Mouse (Mus musculus): ENCODE data around the gene Stab2. TPM values are rescaled to one million over a fixed set of nuclear protein-coding genes. Genes with fewer than 3 reads are reported as not detected.
A peak's percentile ranks its signal among the peaks of the same experiment; 100 is the strongest.

The Stab2 gene
- polyA plus RNA-seq, 1 experiment from 2014 or later, result 0.17 TPM

DNA sequence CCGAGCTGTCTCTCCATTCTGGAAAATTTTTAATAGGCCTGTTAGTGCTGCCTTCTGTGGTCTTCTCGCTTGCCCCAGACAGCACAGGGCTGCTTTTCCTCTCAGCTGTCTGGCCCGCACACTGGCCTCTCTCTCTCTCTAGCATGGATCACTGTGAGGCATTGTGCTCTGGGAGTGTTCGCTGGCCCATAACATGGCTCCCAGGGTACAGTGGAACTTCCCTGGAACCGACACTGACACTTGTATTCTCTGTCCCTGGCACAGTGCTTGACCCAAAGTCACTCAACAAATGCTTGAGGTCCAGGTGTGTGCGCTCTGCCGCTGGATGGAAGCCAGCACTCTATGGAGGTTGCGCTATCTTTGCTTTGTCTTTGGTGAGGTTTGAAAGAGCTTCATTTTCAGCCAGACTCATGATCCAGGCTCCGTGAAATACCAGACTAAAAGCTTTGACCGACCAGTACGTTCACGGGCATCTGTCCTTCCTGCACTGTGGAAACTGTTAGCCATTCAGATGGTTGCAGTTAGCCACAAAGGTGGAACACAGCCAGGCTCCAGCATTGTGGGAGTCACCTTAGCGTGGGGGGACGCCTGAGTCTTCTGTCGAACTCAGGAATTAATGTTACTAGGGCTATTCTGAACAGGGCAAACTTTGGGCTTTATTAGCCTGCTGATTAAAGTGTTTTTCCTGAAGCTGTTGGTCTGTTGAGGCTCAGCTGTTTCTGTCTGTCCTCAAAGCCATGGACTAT is 199.6 kb downstream of the Stab2 start:
- H3K9ac ChIP-seq (ENCODE audit: low read length), result no peak overlapping the region
- H3K27ac ChIP-seq (replicated peaks), result no peak overlapping the region
- no peak for TF ChIP-seq CTCF (IDR thresholded peaks at IDR 0.05; ENCODE audit: low read depth)
- no peak for TF ChIP-seq EP300 (optimal IDR thresholded peaks at IDR 0.05)
- DNase-seq (ENCODE audit: low spot score) (no peak), ATAC-seq (ENCODE audit: low FRiP score, low TSS enrichment) (0 out of 2 replicates have a peak, but pooled peaks have one; percentile 24)
- H3K4me2 ChIP-seq (replicated peaks; ENCODE audit: low read depth), result no peak overlapping the region
- H3K27me3 ChIP-seq (ENCODE audit: control insufficient read depth, insufficient read depth, low read length), result no peaks in the 10 kb centered on the region
- WGBS, result 81% methylated on average over 15 of the region's 15 CpGs
- H3K4me3 ChIP-seq (ENCODE audit: low read depth, low read length), result no peak overlapping the region
- no peaks in the 10 kb centered on the region for H3K4me1 ChIP-seq (replicated peaks; ENCODE audit: control insufficient read depth, insufficient read depth)
- no peaks in the 10 kb centered on the region for H3K9me3 ChIP-seq (ENCODE audit: control insufficient read depth, low read length)
- 0 out of 2 replicates have a peak, but pooled peaks cover 3% of the 10 kb centered on the region for H3K36me3 ChIP-seq (ENCODE audit: control insufficient read depth, insufficient read depth, low read length)

DNA sequence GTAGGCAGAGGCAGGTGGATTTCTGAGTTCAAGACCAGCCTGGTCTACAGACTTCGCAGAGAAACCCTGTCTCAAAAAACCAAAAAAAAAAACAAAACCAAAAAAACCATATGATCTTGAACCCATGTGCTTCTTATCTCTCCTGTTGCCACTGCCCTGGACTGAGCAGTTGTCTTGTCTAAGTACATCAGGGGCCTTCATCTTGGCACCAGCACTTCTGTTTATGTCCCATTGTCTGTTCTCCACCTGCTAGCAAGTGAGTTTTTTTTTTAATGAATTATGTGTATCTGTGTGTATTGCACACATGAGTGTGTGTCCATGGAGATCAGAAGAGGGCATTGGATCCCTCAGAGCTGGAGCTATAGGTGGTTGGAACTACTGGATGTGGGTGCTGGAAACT is 200.5 kb downstream of the Stab2 start:
- 0 out of 2 replicates have a peak, but pooled peaks cover 3% of the 10 kb centered on the region for H3K36me3 ChIP-seq (ENCODE audit: control insufficient read depth, insufficient read depth, low read length)
- H3K4me3 ChIP-seq (ENCODE audit: low read depth, low read length), result no peak overlapping the region
- ATAC-seq (ENCODE audit: low FRiP score, low TSS enrichment), result no peak
- TF ChIP-seq EP300 (optimal IDR thresholded peaks at IDR 0.05) (no peak), CTCF (IDR thresholded peaks at IDR 0.05; ENCODE audit: low read depth) (no peak)
- no peaks in the 10 kb centered on the region for H3K27me3 ChIP-seq (ENCODE audit: control insufficient read depth, insufficient read depth, low read length)
- no peak for DNase-seq (ENCODE audit: low spot score)
- no peak overlapping the region for H3K9ac ChIP-seq (ENCODE audit: low read length)
- H3K9me3 ChIP-seq (ENCODE audit: control insufficient read depth, low read length), result no peaks in the 10 kb centered on the region
- H3K4me1 ChIP-seq (replicated peaks; ENCODE audit: control insufficient read depth, insufficient read depth), result no peaks in the 10 kb centered on the region
- WGBS, result 95% methylated on average over 1 of the region's 1 CpGs
- no peak overlapping the region for H3K27ac ChIP-seq (replicated peaks)
- H3K4me2 ChIP-seq (replicated peaks; ENCODE audit: low read depth), result no peak overlapping the region

DNA sequence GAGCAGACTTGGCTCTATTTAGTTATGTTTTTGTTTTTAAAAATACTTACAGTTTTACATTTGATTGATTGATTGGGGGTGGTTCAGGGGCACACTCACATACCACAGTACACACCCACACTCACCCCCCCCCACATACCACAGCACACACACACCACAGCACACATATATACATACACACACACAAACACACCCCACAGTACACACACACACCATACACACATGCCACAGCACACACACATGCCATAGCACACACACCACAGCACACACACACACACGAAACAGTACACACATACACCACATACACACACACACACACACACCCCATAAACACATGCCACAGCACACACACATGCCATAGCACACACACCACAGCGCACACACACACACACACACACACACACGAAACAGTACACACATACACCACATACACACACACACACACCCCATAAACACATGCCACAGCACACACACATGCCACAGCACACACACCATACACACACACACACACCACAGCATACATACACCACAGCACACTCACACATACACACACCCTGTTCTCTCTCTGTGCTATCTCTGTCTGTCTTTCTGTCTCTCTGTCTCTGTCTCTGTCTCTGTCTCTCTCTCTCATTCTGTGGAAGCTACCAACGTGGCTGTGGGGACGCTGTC is 211.6 kb downstream of the Stab2 start:
- H3K27ac ChIP-seq (replicated peaks), result no peak overlapping the region
- no peak overlapping the region for H3K4me3 ChIP-seq (ENCODE audit: low read depth, low read length)
- no peak overlapping the region for H3K4me2 ChIP-seq (replicated peaks; ENCODE audit: low read depth)
- DNase-seq (ENCODE audit: low spot score), result no peak
- 0 out of 2 replicates have a peak, but pooled peaks cover 4% of the 10 kb centered on the region for H3K4me1 ChIP-seq (replicated peaks; ENCODE audit: control insufficient read depth, insufficient read depth)
- 91% methylated on average over 5 of the region's 5 CpGs for WGBS
- no peaks in the 10 kb centered on the region for H3K36me3 ChIP-seq (ENCODE audit: control insufficient read depth, insufficient read depth, low read length)
- H3K9me3 ChIP-seq (ENCODE audit: control insufficient read depth, low read length), result no peaks in the 10 kb centered on the region
- no peak for ATAC-seq (ENCODE audit: low FRiP score, low TSS enrichment)
- H3K27me3 ChIP-seq (ENCODE audit: control insufficient read depth, insufficient read depth, low read length), result no peaks in the 10 kb centered on the region
- no peak overlapping the region for H3K9ac ChIP-seq (ENCODE audit: low read length)
- TF ChIP-seq CTCF (IDR thresholded peaks at IDR 0.05; ENCODE audit: low read depth), result no peak

DNA sequence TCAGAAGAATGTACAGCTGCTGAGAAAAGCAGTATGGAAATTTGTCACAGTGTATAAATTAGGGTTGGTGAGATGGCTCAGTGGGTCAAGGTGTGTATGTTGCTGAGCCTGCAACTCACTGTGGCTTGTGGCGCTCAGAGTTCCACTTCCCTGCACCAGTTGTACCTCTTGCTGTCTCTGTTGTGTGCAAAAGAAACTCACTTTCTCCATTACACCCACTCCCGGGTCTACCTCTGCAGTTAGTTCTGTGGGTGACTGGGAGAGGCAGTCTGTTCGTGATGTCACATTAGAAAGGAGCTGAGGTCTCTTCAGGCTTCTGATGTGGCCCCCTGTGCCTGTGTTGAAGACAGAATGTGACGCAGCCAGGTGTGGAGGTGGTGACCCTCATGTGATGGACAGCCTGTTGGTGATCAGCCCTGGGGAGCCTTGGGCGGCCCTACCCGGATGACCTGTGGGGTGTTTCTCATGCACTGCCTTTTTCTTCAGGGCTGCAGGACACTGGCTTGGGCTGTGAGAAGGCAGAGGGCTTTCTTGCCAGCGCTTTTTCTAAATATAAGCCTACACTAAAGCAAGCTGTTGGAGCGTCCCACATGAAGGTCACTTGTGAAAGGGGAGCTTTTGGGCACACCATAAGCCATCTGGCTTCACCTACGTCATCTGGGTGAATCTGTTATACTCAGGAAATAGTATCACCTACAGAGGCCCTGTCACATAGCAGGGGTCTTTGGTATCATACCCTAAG is 212.9 kb downstream of the Stab2 start:
- no peak for DNase-seq (ENCODE audit: low spot score)

DNA sequence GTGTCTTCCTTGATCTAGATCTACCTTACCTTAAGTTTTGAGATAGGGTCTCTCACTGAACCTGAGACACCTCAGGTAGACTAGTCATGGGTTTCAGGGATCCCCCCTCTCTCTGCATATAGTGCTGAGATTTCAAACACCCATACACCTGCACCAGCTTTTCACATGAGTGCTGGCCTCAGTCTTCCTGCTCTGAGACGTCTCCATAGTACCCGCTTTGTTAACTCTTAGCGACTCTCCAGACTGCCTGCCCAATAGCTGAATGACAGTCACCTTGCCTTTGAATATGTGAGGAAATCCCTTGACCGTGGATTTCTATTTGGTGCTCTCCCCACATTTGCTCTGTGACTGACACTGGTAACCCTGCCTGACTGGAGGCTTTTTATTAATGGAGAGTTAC is 213.6 kb downstream of the Stab2 start:
- no peak for ATAC-seq (ENCODE audit: low FRiP score, low TSS enrichment)

More for the DNA sequence above, 212.9 kb downstream of the Stab2 start:
- Histone ChIP-seq H3K27me3 (ENCODE audit: control insufficient read depth, insufficient read depth, low read length) (no peaks in the 10 kb centered on the region), H3K36me3 (ENCODE audit: control insufficient read depth, insufficient read depth, low read length) (no peaks in the 10 kb centered on the region), H3K27ac (replicated peaks) (0 out of 2 replicates have a peak overlapping the region, but pooled peaks have one; percentile 24), H3K4me1 (replicated peaks; ENCODE audit: control insufficient read depth, insufficient read depth) (0 out of 2 replicates have a peak, but pooled peaks cover 4% of the 10 kb centered on the region), H3K4me3 (ENCODE audit: low read depth, low read length) (no peak overlapping the region), H3K9ac (ENCODE audit: low read length) (no peak overlapping the region), H3K4me2 (replicated peaks; ENCODE audit: low read depth) (no peak overlapping the region), H3K9me3 (ENCODE audit: control insufficient read depth, low read length) (no peaks in the 10 kb centered on the region)
- no peak for ATAC-seq (ENCODE audit: low FRiP score, low TSS enrichment)
- TF ChIP-seq CTCF (IDR thresholded peaks at IDR 0.05; ENCODE audit: low read depth) (no peak), EP300 (optimal IDR thresholded peaks at IDR 0.05) (no peak)
- WGBS, result 89% methylated on average over 9 of the region's 9 CpGs

More for the DNA sequence above, 213.6 kb downstream of the Stab2 start:
- Histone ChIP-seq H3K4me3 (ENCODE audit: low read depth, low read length) (no peak overlapping the region), H3K4me2 (replicated peaks; ENCODE audit: low read depth) (no peak overlapping the region), H3K9me3 (ENCODE audit: control insufficient read depth, low read length) (no peaks in the 10 kb centered on the region), H3K27me3 (ENCODE audit: control insufficient read depth, insufficient read depth, low read length) (no peaks in the 10 kb centered on the region), H3K4me1 (replicated peaks; ENCODE audit: control insufficient read depth, insufficient read depth) (0 out of 2 replicates have a peak, but pooled peaks cover 4% of the 10 kb centered on the region), H3K36me3 (ENCODE audit: control insufficient read depth, insufficient read depth, low read length) (no peaks in the 10 kb centered on the region), H3K9ac (ENCODE audit: low read length) (no peak overlapping the region), H3K27ac (replicated peaks) (no peak overlapping the region)
- TF ChIP-seq CTCF (IDR thresholded peaks at IDR 0.05; ENCODE audit: low read depth), result no peak
- TF ChIP-seq EP300 (optimal IDR thresholded peaks at IDR 0.05), result no peak
- 85% methylated on average over 4 of the region's 4 CpGs for WGBS
- DNase-seq (ENCODE audit: low spot score), result no peak
